Mouse (Mus musculus) kidney, adult 11 months (tissue): ENCODE measurements around the gene Exosc8.
"Not testable (repeated sequence)": the region's sequence is repeated elsewhere in the genome, so short reads cannot be mapped to it uniquely, and the experiment has no call there.

Experiments used
- DNase-seq: peaks from one replicate; pipeline ENCODE4 v3.0.0; 2022

The Exosc8 gene

DNA sequence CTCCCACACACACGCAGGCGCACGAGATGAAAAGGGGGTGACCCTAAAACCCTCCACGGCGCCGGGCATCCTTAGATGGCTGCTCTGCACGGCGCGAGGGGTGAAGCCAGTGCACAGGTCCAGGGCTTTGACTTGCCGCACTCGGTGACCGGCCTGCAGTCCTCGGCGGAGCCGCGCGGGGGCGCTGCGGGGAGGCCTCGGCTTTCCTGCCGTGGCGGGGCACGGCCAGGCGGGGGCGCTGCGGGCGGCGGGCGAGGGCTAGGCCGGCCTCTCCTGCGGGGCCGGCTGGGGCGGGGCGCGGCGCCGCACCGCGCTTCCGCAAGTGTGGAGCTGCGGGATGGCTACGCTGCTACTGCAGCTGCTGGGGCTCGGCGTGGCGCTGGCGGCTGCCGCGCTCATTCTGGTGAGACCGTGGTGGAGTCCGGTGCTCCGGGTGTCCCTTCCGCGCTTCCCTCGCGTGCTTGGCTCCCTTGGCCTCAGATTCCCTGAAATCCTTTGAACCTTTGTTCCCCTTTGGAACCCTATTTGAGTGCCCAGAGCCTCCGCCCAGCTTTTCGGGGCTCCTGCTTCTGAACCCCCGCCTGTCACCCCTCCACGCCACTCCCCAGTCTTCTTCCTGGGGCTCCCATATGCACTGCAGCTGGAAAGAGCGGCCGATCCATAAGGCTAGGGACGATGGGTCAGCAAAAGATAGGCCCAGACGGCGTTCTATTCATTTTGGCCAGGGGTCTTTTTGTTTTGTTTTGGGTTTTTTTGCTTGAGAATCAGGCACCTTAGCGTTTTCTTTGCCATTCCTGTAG, at the start of gene Exosc8, which contains the start of gene Alg5:
Gene Exosc8 (minus strand): TSS at position 147 of the 800 bp plus-strand sequence.
Gene Alg5 (plus strand): TSS at position 293 of the 800 bp plus-strand sequence.
- DNase-seq = peak; percentile 83

DNA sequence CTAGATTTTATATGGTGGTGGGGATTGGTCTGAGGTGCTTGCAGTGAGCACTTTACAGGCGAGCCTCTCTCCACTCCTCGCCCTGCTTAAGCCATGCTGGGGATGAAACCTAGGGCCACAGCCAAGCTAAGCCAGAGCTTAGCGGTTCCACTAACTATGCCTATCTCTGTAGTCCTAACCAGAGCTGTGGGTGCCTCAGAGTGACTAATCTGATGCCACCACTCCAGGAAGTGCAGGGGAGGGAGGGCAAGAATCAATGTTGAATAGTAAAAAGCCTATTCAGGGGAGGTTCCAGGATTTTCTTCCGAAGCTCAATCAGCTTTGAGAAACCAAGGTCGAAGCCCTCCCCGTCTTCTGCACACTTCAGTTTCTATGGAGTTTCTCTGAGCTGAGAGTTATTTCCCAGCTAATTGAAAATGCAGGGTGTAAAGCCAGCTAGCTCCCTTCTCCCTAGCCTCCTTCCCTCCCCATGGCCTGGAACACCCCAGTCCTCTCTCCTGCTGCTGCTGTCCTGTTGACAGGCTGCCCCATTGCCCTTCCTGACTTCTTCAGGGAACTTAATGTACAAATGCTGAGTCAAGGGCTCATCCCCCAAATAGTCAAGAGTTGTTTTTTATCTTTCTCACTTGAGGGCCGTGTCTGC, 40.9 kb upstream of the Exosc8 start:
- DNase-seq = no peak

DNA sequence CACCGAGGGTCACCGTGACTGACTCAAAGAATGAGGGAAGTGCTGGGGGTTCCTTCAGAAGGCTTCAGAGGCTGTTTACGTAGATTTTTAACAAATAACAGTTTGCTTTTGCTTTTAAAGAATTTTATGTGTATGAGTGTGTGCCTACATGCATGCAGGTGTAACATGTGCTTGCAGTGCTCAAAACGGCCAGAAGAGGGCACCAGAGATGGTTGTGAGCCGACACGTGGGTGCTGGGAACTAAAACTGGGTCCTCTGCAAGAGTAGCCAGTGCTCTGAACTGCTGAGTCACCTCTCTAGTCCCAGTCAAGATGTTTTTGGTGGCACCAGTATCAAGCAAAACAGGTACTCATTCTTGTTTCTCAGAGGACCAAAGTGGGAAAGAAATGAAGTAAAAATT, 38.4 kb upstream of the Exosc8 start:
- DNase-seq = no peak

DNA sequence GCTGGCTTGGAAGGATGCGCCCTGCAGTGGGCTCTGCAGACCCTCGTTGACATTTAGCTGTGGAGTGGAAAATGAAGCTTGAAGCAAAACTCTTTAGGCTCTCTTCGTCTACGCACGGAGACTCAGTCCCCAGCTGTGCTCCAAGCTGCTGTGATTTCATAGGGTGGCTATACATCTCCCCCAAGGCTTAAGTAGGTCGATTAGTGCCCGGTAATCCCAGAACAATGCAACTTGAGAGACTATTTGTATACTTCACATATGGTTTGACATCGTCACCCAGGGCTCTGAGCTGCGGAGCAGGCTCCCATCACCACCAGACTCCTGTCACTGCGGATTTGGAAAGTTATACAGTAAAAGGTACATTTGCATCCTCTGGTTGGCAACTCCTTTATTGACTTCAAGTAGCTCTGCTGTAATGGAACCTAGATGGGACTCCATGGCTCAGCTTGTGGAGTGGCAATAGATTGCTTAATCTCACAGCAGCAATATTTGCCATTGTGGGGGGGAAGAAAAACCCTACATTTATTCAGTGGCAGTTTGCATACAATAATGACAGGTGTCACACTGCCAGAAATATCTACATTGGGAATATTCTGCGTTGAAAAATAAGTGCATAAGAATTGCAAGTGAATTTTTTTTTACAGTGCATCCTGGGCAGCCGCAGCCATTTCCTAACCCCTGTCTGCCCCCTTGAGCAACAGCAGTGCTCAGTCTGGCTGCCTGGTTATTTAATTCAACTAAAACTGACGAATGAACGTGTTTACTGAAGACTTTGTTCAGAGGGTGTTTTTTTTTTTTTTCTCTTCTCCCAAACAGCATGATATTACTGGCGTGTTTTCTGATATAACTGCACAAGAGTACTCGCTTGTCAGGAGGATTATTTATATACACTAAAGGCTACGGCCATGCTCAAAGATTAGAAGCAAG, 34.4 kb upstream of the Exosc8 start:
- no peak for DNase-seq

DNA sequence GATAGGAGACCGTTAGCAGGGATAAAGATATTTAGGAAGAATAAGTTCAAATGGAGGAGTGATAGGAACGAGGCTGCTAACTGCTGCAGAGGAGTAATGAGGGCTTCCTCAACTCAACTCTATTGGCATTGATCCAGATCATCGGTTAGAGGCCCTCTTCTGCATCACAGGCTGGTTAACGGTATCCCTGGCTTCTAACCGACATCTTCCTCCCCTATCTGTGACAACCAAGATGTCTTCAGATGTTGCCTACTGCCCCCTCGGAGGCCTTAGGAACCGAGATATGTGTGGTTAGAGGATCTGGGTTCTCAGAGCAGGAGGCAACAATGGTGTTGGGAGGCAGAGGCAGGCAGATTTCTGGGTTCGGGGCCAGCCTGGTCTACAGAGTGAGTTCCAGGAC, 33.4 kb upstream of the Exosc8 start:
- DNase-seq = no peak

DNA sequence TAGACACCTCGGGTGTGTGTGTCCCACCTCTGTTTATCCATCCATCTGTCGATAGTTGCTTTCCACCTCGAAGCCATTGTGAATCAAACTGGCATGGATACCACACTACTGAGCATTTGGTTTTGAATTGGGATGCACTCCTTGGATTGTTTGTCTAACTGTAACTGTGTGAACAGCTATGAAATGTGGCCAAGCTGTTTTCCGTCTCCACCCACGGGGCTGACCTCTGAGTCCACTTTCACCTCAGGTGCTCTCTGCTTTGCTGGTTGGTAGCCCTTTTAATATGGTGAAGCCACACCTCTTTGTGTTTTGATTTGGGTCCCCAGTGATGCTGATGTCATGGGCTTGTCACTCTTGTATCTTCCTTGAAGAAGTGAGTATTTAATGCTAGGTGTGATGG, 31.6 kb upstream of the Exosc8 start:
- DNase-seq = no peak

DNA sequence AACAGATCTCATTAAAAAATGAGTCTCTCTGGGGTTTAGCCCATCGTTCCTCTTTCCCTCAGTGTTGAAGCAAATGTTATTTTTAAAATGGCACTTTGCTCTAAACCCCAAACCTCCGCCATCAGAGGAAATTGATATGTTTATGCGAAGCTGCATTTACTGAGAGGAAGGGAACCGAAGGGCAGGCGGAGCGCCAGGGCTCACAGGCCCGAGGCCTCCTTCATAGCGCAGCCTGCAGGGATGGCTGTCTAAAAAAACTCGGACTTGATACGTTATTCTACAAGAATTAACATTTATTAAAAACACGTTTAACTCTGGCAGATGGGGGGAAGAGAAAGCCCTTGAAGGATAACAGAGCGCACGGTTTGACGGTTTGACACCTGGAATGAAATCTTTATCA, 30.8 kb upstream of the Exosc8 start:
- no peak for DNase-seq

DNA sequence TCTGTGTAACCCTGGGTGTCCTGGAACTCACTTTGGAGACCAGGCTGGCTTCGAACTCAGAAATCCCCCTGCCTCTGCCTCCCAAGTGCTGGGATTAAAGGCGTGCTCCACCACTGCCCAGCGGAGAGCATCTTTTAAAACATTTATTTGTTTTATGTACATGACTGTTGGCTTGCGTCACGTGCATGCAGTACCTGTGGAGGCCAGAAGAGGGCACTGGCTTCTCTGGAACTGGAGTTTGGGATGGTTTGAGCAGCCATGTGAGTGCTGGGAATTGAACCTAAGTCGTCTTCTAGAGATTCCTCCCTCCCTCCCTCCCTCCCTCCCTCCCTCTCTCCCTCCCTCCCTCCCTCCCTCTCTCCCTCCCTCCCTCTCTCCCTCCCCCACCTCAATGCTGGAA, 30.3 kb upstream of the Exosc8 start:
- not testable (repeated sequence) for DNase-seq

DNA sequence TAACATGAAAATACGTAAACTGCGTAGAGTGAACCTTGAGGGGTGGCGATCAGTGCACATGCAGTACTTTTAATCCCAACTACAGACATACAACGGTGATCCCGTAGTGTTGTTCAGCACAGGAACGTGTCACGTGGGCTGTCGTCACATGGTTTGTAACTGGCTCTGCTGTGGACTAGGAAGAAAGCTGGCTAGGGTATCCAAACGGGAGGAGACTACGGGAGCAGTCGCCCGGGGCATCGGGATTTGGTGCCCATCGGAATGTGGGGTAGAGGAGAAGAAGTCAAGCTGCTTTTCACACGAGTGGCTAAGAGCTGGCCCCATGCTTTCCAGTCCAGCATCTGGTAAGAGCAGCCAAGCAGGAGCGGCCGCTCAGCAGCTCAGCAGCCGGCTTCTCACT, 29.2 kb upstream of the Exosc8 start:
- peak; percentile 48 for DNase-seq

DNA sequence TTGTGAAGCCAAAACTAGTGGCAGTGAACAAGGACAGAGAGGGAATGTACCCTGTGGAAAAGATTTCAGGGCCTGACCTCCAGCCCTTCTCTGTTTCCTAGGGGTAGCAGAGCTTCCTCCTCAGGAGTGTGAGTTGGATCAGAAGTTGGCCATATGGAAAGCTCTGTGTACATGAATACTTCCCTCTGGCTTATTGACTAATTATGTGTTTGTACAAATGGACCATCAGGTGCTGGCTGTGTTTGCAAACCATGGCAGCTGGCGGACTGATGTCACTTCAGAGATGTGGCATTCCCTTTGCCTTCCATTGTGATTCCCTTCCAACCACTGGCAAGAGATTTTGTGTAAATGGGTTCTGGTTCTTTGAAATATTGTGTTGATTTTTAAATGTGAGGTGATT, 26.1 kb upstream of the Exosc8 start:
- DNase-seq = no peak

DNA sequence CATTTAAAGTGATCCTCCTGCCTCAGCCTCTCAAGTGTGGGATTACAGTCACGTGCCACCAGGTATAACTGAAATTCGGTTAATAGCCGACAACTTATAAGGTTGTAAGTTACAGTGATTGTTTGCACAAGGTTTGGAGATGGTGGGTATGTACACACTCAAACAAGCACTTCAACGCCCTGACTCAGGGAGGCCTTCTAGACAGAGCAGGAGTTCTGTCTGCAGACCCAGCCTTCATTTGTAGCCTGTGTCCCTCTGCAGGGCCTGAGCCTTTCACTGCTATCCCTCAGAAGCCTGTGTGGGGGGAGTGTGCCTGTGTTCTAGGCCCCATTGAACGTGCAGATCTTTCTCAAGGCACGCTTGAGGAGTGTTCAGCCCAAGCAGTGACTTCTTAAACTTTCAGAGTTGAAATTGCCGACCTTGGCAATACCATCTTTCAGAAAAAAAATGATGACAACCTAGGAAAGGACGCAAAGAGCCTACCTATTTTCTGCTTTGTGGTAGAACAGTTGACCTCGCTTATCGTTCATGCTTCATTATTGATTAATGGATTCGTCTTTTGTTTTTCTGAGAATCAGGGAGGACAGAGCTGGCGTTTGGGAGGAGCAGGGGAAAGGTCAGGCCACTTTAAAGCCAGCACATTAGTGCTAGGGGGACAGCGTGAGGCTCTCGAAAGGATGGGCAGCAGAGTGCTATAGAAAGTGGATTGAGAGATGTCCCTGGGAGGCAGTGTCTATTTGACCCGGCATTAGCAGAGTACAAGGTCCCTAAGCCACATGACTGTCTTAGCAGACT, 25.3 kb upstream of the Exosc8 start:
- DNase-seq = no peak

DNA sequence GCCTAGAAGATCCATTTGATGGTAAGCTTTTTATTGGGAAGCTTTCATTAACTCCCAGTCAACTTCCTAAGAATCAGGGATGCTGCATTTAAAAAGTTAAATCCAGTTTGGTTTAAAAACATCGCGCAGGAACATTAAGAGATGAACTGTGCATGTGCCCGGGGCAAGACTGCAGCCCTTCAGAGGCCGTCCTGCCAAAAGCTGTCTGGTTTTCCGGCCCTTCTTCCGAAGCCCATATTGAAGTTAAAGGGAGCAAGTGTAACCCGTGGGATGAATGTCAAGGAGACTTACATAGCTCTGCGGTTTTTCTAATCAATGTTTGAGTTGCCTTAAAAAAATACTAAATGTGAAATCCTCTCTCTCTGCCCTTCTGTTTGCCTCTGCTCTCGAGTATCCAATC, 24.0 kb upstream of the Exosc8 start:
- DNase-seq = no peak

DNA sequence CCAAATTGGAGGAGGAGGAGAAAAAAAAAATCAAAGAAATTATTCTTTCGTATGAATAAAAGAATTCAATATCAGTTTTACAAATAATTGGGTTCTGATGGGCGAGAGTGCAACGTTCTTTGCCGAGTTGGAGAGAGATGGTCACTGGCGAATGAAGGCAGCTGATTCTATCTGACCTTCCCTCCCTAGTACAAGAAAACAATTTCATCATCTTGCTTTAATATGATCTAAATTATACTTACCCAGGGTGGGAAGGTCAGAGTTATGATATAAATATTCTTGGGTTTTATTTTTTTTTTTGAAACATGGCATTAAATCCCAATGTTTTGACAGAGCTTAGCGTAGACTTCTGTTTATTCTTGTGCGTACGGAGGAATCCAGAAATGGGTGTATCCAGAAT, 22.3 kb upstream of the Exosc8 start:
- DNase-seq = no peak

DNA sequence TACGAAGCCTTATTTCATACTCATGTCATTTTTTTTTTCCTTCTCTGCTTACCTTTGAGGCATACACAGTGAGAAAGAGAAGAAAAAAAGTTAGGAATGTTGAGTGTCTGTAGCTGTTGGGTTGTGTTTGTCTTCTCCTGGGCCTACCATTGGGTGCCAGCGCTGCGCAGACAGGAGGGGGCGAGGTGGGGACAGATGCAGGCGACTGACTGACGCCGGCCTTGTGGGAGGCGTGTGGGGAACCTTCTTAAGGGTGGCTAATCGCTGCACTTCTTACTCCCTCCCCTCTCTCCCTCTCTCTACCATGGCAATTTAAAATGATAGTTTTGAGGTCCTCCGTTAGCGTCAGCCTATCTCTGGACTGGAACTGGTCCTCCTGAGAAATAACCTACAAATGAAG, 20.9 kb upstream of the Exosc8 start:
- DNase-seq = no peak

DNA sequence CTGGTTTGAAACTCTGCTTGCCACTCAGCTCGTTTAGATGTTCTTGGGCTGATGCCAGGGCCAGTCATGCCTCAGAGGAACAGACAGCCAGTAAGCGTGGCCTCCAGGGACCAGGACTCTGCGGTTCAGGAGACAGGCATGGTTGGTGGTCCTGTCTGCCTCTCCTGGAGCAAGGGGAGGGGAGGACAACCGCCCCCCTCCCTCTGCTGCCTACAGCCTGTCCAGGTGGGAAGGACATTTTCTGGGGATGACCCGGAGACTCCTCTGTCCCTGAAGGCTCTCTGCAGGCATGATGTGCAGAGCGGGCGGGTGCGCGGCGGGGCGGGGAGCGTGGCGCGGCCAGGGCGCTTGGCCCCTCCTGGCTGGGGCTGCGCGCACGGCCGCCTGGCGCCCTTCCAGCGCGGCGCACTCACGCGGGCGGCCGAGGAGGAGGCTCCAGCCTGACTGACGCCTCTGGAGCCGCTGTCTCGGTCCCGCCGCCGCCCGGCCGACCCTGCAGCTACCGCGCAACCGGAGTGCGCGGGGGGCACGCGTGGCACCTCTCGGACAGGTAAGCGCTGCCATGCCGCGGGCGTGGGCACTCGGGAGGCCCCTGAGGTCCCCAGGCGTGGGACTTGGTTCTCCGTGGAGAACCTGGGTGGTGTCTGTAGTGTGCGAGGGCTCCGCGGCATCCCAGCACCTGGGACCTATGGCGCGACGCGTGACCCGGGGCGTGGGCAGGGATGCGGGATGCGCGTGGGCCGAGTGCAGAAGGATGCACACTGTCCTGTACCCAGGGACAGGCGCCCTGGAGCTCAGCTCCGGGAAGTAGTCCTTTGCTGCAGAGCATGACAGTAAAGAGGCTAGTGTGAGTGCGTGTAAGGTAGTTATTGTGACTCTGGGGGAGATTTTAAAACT, 20.2 kb upstream of the Exosc8 start, which contains the start of gene Smad9:
Gene Smad9 (plus strand): TSS at position 438 of the 897 bp plus-strand sequence.
- peak; percentile 56 for DNase-seq

DNA sequence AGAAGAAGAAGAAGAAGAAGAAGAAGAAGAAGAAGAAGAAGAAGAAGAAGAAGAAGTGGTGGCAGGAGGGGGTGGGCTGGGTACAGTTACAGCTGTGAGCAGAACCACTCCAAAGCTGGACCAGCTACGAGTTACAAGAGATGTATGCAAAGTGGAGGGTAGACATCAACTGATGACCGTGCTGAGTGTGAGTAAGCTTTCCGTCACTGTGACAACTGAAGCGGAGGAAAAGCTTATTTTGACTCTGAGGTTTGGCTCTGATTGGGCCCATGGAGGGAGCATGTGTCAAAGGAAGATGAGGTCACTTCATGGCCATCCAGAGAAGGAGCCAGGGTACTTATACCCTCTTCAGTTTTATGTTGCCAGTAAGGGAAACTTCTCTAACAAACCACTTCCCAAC, 18.2 kb upstream of the Exosc8 start:
- no peak for DNase-seq

DNA sequence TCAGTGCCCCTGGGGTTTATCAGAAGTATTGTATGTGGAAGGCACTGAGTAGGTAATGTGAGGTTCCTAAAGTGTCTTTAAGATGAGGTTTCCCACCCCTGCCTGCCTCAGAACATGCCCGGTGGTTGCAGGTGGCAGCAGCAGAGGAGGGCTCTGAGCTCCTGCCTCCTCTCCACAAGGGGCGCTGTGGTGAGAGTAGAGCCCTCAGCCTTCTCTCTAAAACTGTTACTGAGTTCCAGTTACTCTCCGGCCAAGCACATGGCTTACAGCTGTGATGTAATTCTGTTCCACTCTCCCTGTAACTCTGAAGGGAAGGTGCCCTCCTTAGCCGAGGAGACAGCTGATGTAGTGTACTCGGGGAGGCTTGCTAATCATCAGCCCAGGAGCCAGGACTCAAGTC, 10.6 kb upstream of the Exosc8 start:
- no peak for DNase-seq

DNA sequence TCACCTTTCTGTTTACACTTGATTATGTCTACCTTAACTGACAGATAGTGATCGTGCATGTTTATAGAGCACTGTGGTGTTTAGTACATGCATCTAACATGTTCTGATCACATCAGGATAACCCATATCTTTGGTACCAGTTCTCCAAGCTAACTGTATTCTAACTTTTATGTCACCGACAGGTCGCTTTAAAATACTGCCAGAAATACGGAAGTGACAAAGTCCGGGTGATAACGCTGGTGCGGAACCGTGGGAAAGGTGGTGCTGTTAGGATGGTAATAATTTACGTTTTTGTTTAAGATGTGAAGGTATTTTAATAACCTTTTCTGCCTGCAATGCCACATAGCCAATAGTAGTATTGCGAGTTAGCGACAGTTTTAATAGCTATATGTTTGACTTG, 6.8 kb upstream of the Exosc8 start:
- no peak for DNase-seq

DNA sequence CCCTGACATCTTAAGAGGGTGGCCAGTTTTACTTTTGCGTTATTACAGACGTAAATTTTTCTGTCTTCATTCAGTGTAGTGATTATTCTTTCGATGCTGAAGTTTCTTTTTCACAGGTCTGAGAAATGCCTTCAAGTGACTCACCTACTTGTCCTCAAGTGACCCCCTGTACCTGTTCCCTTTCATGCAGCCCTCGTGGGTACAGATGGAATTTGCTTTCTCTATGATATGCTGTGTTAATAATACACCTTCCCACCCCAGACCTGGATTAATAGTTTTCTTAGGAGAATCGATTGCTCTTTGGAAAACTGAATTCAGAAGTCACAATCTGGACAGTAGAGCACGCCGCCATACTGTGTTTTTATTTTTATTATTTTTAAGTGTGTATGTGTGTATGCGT, 2.1 kb upstream of the Exosc8 start:
- DNase-seq = no peak

DNA sequence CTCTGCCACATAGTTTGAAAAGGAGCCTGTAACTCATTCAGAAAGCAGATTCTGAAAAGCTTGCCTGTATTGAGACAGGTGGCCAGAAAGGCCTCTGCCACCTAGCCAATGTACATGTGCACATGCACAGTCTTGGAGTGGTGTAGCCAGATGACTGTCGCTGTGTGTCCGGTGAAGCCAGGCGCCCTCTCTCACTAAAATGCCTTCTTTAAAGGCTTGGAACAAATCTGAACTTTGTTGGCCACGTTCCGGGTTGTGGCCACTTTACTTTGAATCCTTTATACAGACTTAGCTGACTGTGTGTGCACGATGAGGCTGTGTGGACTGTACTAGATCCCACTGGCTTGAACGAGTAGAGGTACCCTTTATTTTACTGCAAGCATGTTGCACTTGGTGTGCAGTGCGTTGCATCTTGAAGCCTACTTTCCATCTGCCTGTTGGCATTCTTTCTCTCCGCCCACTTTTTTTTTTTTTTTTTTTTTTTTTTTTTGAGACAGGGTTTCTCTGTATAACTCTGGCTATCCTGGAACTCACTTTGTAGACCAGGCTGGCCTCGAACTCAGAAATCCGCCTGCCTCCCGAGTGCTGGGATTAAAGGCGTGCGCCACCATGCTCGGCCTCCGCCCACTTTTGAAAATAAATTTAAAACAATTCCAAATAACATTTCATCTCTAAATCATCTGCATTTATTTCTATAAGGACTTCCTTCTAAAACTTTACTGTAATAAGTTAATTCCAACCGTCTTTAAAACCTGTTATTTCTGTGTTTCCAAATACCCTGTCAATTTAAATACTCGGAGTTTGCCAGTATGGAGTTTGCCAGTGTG, 1.1 kb upstream of the Exosc8 start:
- DNase-seq = peak; percentile 15
